Mouse (Mus musculus) left cerebral cortex, adult 2 months (tissue): ENCODE data around the gene Borcs7. TPM values are rescaled to one million over a fixed set of nuclear protein-coding genes. Genes with fewer than 3 reads are reported as not detected.

ENCODE experiments used
- DNase-seq, 2 experiments: peaks; one replicate each; pipeline ENCODE4 v3.0.0; 2021 to 2022; ENCODE audit warnings: low spot score in 2 of 2, mixed read lengths in 1 of 2; ENCODE audit errors: extremely low spot score in 1 of 2
- H3K27ac ChIP-seq: fragments of 200-600 bp; 2 replicates; pipeline ENCODE4 v1.8.1; 2022
- H3K4me3 ChIP-seq: fragments of 200-600 bp; 2 replicates; pipeline ENCODE4 v1.8.1; 2022
- CTCF ChIP-seq: fragments of 200-600 bp; IDR thresholded peaks from 2 replicates; pipeline ENCODE4 v1.8.1; 2022; ENCODE audit warnings: antibody characterized with exemption, mild to moderate bottlenecking, moderate library complexity
- intact Hi-C: fragments of 180-260 bp; cut with DNase I; formaldehyde crosslinking; loops from one replicate; pipeline ENCODE4 v1.15.1; 2025
- long read RNA-seq, 2 experiments: library from polyadenylated mRNA; stranded (forward); transcript quantifications; one replicate each; pipeline ENCODE4 v2.0.0; 2021; ENCODE audit warnings: borderline mapping rate in 2 of 2
- total RNA-seq, 2 experiments: library from RNA; stranded (reverse); gene quantifications; 2 replicates each; pipeline ENCODE4 v1.2.3; 2021

The Borcs7 gene
- total RNA-seq: 10 to 100 TPM; 22.0 to 22.3 TPM
- long read RNA-seq, experiment 1, transcript Borcs7-201 (5 exons, 2,176 nt): major isoform, 27 of 42 reads
- long read RNA-seq, experiment 1, partial matches to known transcripts: 1 of 42 reads
- long read RNA-seq, experiment 1, other reads (novel, unspliced or antisense): 14 of 42 reads
- long read RNA-seq, experiment 2, transcript Borcs7-201 (5 exons, 2,176 nt): major isoform, 15 of 21 reads
- long read RNA-seq, experiment 2, partial matches to known transcripts: 0 of 21 reads
- long read RNA-seq, experiment 2, other reads (novel, unspliced or antisense): 6 of 21 reads

- Histone ChIP-seq H3K4me3 (peak within 1 kb of the TSS; percentile 84), H3K27ac (peak within 1 kb of the TSS; percentile 100)
- no peak for TF ChIP-seq CTCF
- intact Hi-C loops: loop anchor here (5.0 kb wide), 1 partner anchor 178 kb away; no protein-coding TSS in a partner anchor
- peak; percentile 88 to 94 for DNase-seq
These were observed at the start of gene Borcs7 for GRCm38 (mm10) chr19:46689460-46690372. Gene Borcs7, plus strand, starts transcription at chr19:46689906.

- Histone ChIP-seq H3K4me3 (no peak overlapping the region), H3K27ac (peak overlapping the region; percentile 69)
- intact Hi-C loops: loop anchor here (5.0 kb wide), 1 partner anchor 38 kb away; no protein-coding TSS in a partner anchor
- TF ChIP-seq CTCF: no peak
- DNase-seq: no peak
These were observed 48.9 kb upstream of the Borcs7 start for GRCm38 (mm10) chr19:46640780-46641179.

- no peak for DNase-seq
- intact Hi-C loops: loop anchor here (5.0 kb wide), 1 partner anchor 39 kb away; no protein-coding TSS in a partner anchor
- no peak for TF ChIP-seq CTCF
- no peak overlapping the region for H3K4me3 ChIP-seq
- peak overlapping the region; percentile 69 for H3K27ac ChIP-seq
These were observed 48.2 kb upstream of the Borcs7 start for GRCm38 (mm10) chr19:46641420-46642085.

GRCm38 (mm10) chr19:46642136-46642753 is 47.5 kb upstream of the Borcs7 start:
- intact Hi-C loops: loop anchor here (5.0 kb wide), 1 partner anchor 40 kb away; no protein-coding TSS in a partner anchor
- Histone ChIP-seq H3K27ac (peak overlapping the region; percentile 69), H3K4me3 (no peak overlapping the region)
- no peak for DNase-seq
- TF ChIP-seq CTCF: no peak

- H3K27ac ChIP-seq: peak overlapping the region; percentile 38; the same call in 1 of the 2 replicates
- DNase-seq: no peak
- H3K4me3 ChIP-seq: no peak overlapping the region
- no peak for TF ChIP-seq CTCF
- intact Hi-C loops: loop anchor here (5.0 kb wide), 1 partner anchor 41 kb away; no protein-coding TSS in a partner anchor
These were observed 46.5 kb upstream of the Borcs7 start for GRCm38 (mm10) chr19:46643236-46643635.

GRCm38 (mm10) chr19:46644343-46644792 is 45.3 kb upstream of the Borcs7 start:
- TF ChIP-seq CTCF: no peak
- intact Hi-C loops: loop anchor here (5.0 kb wide), 1 partner anchor 42 kb away; no protein-coding TSS in a partner anchor
- H3K27ac ChIP-seq: peak overlapping the region; percentile 70

GRCm38 (mm10) chr19:46644793-46645602 is 44.7 kb upstream of the Borcs7 start:
- intact Hi-C loops: loop anchor here (5.0 kb wide), 1 partner anchor 43 kb away; no protein-coding TSS in a partner anchor
- TF ChIP-seq CTCF: no peak
- Histone ChIP-seq H3K27ac (peak overlapping the region; percentile 70), H3K4me3 (no peak overlapping the region)
- DNase-seq: no peak

More at GRCm38 (mm10) chr19:46644343-46644792, 45.3 kb upstream of the Borcs7 start:
- no peak overlapping the region for H3K4me3 ChIP-seq
- DNase-seq: no peak

- intact Hi-C loops: no loop called here
These were observed 43.6 kb upstream of the Borcs7 start for GRCm38 (mm10) chr19:46646041-46646481.

GRCm38 (mm10) chr19:46647254-46647653 is 42.5 kb upstream of the Borcs7 start:
- H3K27ac ChIP-seq: no peak overlapping the region
- no peak for TF ChIP-seq CTCF
- intact Hi-C loops: no loop called here

More at GRCm38 (mm10) chr19:46646041-46646481, 43.6 kb upstream of the Borcs7 start:
- Histone ChIP-seq H3K4me3 (no peak overlapping the region), H3K27ac (peak overlapping the region; percentile 70; the same call in 1 of the 2 replicates)
- DNase-seq: no peak
- TF ChIP-seq CTCF: no peak

GRCm38 (mm10) chr19:46647850-46648249 is 41.9 kb upstream of the Borcs7 start:
- intact Hi-C loops: no loop called here
- H3K27ac ChIP-seq: no peak overlapping the region

More at GRCm38 (mm10) chr19:46647254-46647653, 42.5 kb upstream of the Borcs7 start:
- no peak for DNase-seq
- H3K4me3 ChIP-seq: no peak overlapping the region

More at GRCm38 (mm10) chr19:46647850-46648249, 41.9 kb upstream of the Borcs7 start:
- H3K4me3 ChIP-seq: no peak overlapping the region
- no peak for DNase-seq
- TF ChIP-seq CTCF: peak; percentile 19
